Mouse (Mus musculus): ENCODE results near the gene Rapsn. TPM values are rescaled to one million over a fixed set of nuclear protein-coding genes. Genes with fewer than 3 reads are reported as not detected.

The Rapsn gene
- total and polyA plus RNA-seq, 3 experiments = 0.15 TPM; not detected in 2

DNA sequence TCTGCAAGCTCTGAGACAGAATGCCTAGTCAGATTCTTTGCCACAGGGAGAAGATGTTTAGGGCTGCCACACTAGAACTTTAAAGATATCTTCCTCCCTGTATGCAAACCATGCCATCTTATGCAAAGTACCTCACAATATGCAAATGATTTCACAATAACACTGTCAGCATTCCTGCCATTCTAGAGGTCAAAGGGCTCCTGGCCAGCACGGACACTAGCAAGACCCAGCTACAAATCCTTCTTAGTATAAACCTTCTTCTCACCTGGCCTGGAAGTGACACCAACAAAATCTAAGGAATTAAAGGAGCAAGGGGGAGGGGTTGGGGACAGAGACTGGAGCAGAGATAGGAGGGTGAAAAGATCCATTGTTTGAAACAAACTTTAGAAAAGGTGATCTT is 36.7 kb downstream of the Rapsn start:
- peaks cover 0 to 11% of the 10 kb centered on the region in 2 experiments for H3K36me3 ChIP-seq (replicated peaks in 1 of 2; ENCODE audit: control insufficient read depth in 1 of 2, insufficient read depth in 1 of 2, low read length in 1 of 2)
- in situ Hi-C loops (cut with MboI; ENCODE audit: low pct_ligation_motif_present, low pct_unique_long_range_greater_than_20kb, low sequenced_read_pairs) = no loop called here
- TF ChIP-seq BHLHE40 (IDR thresholded peaks at IDR 0.05; ENCODE audit: low read depth, low read length) (no peak), MAFK (IDR thresholded peaks at IDR 0.05; ENCODE audit: insufficient replicate concordance, low read length) (0 out of 2 replicates have a peak, but pooled peaks have one; percentile 17)

DNA sequence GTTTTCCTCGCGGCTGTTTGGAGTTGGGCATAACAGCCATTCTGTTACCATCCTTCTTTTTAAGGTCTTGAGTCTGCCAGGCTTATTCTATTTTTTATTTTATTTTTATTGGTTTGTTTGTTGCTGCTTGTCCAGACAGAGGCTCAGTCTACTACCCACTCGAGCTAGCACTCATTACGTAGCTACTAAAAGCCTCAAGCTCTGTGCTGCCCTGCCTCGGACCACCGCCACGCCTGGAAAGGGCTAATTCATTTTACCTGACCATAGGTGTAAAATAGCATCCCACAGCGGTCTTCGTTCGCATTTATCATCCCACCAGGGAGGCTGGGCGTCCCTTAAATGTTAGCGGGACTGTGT is 42.5 kb downstream of the Rapsn start:
- in situ Hi-C loops (cut with MboI; ENCODE audit: low pct_ligation_motif_present, low pct_unique_long_range_greater_than_20kb, low sequenced_read_pairs) = no loop called here
- no peak for DNase-seq (ENCODE audit: extremely low read depth)
- no peaks in the 10 kb centered on the region for H3K36me3 ChIP-seq (replicated peaks in 1 of 2; ENCODE audit: control insufficient read depth in 1 of 2, insufficient read depth in 1 of 2, low read length in 1 of 2)
- no peak overlapping the region for H3K27ac ChIP-seq (ENCODE audit: insufficient read depth, low read depth)
- no peaks in the 10 kb centered on the region for H3K9me3 ChIP-seq (replicated peaks; ENCODE audit: low read length)
- peaks cover 21 to 44% of the 10 kb centered on the region in 2 experiments for H3K4me1 ChIP-seq (ENCODE audit: control insufficient read depth in 1 of 2, insufficient read depth in 2 of 2)
- H3K9ac ChIP-seq (ENCODE audit: insufficient read depth, low read depth) = 0 out of 2 replicates have a peak overlapping the region, but pooled peaks have one; percentile 26
- peak overlapping the region; percentile 72 for H3K4me2 ChIP-seq (ENCODE audit: insufficient read depth, low read depth, poor library complexity, severe bottlenecking)
- no peak overlapping the region for H3K4me3 ChIP-seq (replicated peaks in 1 of 3; ENCODE audit: low read depth in 2 of 3, low read length in 2 of 3, poor library complexity in 1 of 3)
- no peaks in the 10 kb centered on the region for H3K79me2 ChIP-seq (replicated peaks; ENCODE audit: control insufficient read depth, extremely low read depth, insufficient read depth, poor library complexity, severe bottlenecking)
- no peak for TF ChIP-seq NRF1 (IDR thresholded peaks at IDR 0.05; ENCODE audit: low read depth, low read length)
- TF ChIP-seq SIN3A (IDR thresholded peaks at IDR 0.05; ENCODE audit: low read length) = no peak
- TF ChIP-seq POLR2A (IDR thresholded peaks at IDR 0.05; ENCODE audit: low read depth, low read length) = no peak
- TF ChIP-seq TCF12 (IDR thresholded peaks at IDR 0.05; ENCODE audit: low read depth, low read length) = no peak
- TF ChIP-seq CHD2 (IDR thresholded peaks at IDR 0.05; ENCODE audit: low read length) = no peak
- TF ChIP-seq BHLHE40 (IDR thresholded peaks at IDR 0.05; ENCODE audit: low read depth, low read length) = no peak
- no peak for TF ChIP-seq POLR2AphosphoS2 (IDR thresholded peaks at IDR 0.05; ENCODE audit: low read depth, low read length)
- no peak for TF ChIP-seq MEF2A (IDR thresholded peaks at IDR 0.05; ENCODE audit: borderline replicate concordance, low read depth, low read length)
- TF ChIP-seq ELF1 (IDR thresholded peaks at IDR 0.05; ENCODE audit: low read depth, low read length) = no peak
- no peaks in the 10 kb centered on the region for H3K27me3 ChIP-seq (replicated peaks)
- dilution Hi-C loops (cut with MboI; ENCODE audit: extremely low pct_ligation_motif_present, extremely low pct_unique_long_range_greater_than_20kb, low sequenced_read_pairs) = no loop called here

More for the DNA sequence above, 36.7 kb downstream of the Rapsn start:
- Histone ChIP-seq H3K9me3 (replicated peaks; ENCODE audit: low read length) (no peaks in the 10 kb centered on the region), H3K4me1 (ENCODE audit: control insufficient read depth in 1 of 2, insufficient read depth in 2 of 2) (peaks cover 20 to 35% of the 10 kb centered on the region in 2 experiments), H3K4me3 (replicated peaks in 1 of 3; ENCODE audit: low read depth in 2 of 3, low read length in 2 of 3, poor library complexity in 1 of 3) (no peak overlapping the region), H3K9ac (ENCODE audit: insufficient read depth, low read depth) (no peak overlapping the region), H3K27me3 (replicated peaks) (no peaks in the 10 kb centered on the region), H3K79me2 (replicated peaks; ENCODE audit: control insufficient read depth, extremely low read depth, insufficient read depth, poor library complexity, severe bottlenecking) (no peaks in the 10 kb centered on the region), H3K4me2 (ENCODE audit: insufficient read depth, low read depth, poor library complexity, severe bottlenecking) (no peak overlapping the region), H3K27ac (ENCODE audit: insufficient read depth, low read depth) (no peak overlapping the region)
- DNase-seq (ENCODE audit: extremely low read depth) = no peak
- dilution Hi-C loops (cut with MboI; ENCODE audit: extremely low pct_ligation_motif_present, extremely low pct_unique_long_range_greater_than_20kb, low sequenced_read_pairs) = no loop called here

DNA sequence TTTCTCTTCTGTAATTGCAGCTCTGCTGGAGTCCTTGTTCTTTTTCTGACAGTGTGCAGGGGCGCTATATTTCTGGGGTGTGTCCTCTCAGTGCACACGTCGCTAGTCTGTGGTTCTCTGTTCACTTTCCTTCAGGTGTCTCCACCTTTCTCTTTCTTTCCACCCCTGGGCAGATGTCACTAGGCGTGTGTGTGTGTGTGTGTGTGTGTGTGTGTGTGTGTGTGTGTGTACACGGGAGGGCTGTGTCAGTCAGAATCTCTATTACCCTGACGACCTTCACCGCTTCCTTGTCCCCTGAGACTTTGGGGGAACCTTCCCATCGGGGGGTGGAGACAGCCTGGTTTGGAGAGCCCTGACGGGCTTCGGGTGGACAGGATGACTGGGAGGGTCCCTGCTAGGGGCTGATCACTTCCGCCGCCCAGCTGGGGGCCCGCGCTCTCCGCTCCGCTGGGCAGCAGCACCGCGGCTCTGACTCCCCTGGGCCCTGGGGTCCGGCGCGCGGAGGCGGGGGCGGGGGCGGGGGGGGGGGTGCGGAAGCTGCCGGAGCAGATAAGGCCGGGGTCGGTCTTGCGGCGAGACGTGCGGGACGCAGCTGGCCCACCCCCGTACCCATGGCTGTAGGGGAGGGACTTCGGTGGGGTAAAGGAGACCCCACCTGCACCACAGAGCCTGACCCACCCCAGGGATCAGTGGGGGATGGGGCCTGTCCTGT is 43.0 kb downstream of the Rapsn start:
- no peak for DNase-seq (ENCODE audit: extremely low read depth)

More for the DNA sequence above, 43.0 kb downstream of the Rapsn start:
- in situ Hi-C loops (cut with MboI; ENCODE audit: low pct_ligation_motif_present, low pct_unique_long_range_greater_than_20kb, low sequenced_read_pairs) = no loop called here
- Histone ChIP-seq H3K4me3 (replicated peaks in 1 of 3; ENCODE audit: low read depth in 2 of 3, low read length in 2 of 3, poor library complexity in 1 of 3) (peak overlapping the region; percentile 17 to 49 (median 45)), H3K9ac (ENCODE audit: insufficient read depth, low read depth) (peak overlapping the region; percentile 26), H3K36me3 (replicated peaks in 1 of 2; ENCODE audit: control insufficient read depth in 1 of 2, insufficient read depth in 1 of 2, low read length in 1 of 2) (no peaks in the 10 kb centered on the region), H3K4me1 (ENCODE audit: control insufficient read depth in 1 of 2, insufficient read depth in 2 of 2) (peaks cover 26 to 50% of the 10 kb centered on the region in 2 experiments), H3K27ac (ENCODE audit: insufficient read depth, low read depth) (no peak overlapping the region), H3K79me2 (replicated peaks; ENCODE audit: control insufficient read depth, extremely low read depth, insufficient read depth, poor library complexity, severe bottlenecking) (no peaks in the 10 kb centered on the region), H3K9me3 (replicated peaks; ENCODE audit: low read length) (no peaks in the 10 kb centered on the region), H3K4me2 (ENCODE audit: insufficient read depth, low read depth, poor library complexity, severe bottlenecking) (peak overlapping the region; percentile 72), H3K27me3 (replicated peaks) (no peaks in the 10 kb centered on the region)
- dilution Hi-C loops (cut with MboI; ENCODE audit: extremely low pct_ligation_motif_present, extremely low pct_unique_long_range_greater_than_20kb, low sequenced_read_pairs) = no loop called here
- no peak for TF ChIP-seq UBTF (IDR thresholded peaks at IDR 0.05; ENCODE audit: low read depth, low read length)
- no peak for TF ChIP-seq JUND (conservative IDR thresholded peaks at IDR 0.05; ENCODE audit: low read depth, low read length)
- TF ChIP-seq ETS1 (conservative IDR thresholded peaks at IDR 0.05; ENCODE audit: low read depth, low read length) = peak; percentile 25; the same call in 1 of the 2 replicates
- TF ChIP-seq PAX5 (IDR thresholded peaks at IDR 0.05; ENCODE audit: low read length) = no peak
- TF ChIP-seq POLR2A (IDR thresholded peaks at IDR 0.05; ENCODE audit: low read depth, low read length) = peak; percentile 28; the same call in 1 of the 2 replicates
- no peak; the same call in 1 of the 2 replicates for TF ChIP-seq MAZ (IDR thresholded peaks at IDR 0.05; ENCODE audit: low read depth, low read length)
- no peak for TF ChIP-seq CHD1 (IDR thresholded peaks at IDR 0.05; ENCODE audit: low read depth, low read length)
- TF ChIP-seq EP300 (IDR thresholded peaks at IDR 0.05; ENCODE audit: low read length) = no peak; the same call in 1 of the 2 replicates
- TF ChIP-seq ZC3H11A (IDR thresholded peaks at IDR 0.05; ENCODE audit: low read depth, low read length) = no peak
- 0 out of 2 replicates have a peak, but pooled peaks have one; percentile 16 for TF ChIP-seq NRF1 (IDR thresholded peaks at IDR 0.05; ENCODE audit: low read depth, low read length)
- no peak for TF ChIP-seq IRF4 (IDR thresholded peaks at IDR 0.05; ENCODE audit: low read depth, low read length)
- no peak for TF ChIP-seq KAT2A (IDR thresholded peaks at IDR 0.05; ENCODE audit: insufficient replicate concordance, low read length)
- TF ChIP-seq CHD2 (IDR thresholded peaks at IDR 0.05; ENCODE audit: low read length) = no peak

Data from CH12.LX (cell line).